Mouse (Mus musculus) E14TG2a.4 (cell line): Measurements from ENCODE around the gene Ndufb6.

Experiments
- CTCF ChIP-seq: conservative IDR thresholded peaks from 2 replicates; pipeline ENCODE4 v1.5.1; 2014; ENCODE audit warnings: low read length
- NANOG ChIP-seq: IDR thresholded peaks from 2 replicates; pipeline ENCODE4 v1.6.1; 2014; ENCODE audit warnings: borderline replicate concordance, low read length, mixed read lengths

DNA sequence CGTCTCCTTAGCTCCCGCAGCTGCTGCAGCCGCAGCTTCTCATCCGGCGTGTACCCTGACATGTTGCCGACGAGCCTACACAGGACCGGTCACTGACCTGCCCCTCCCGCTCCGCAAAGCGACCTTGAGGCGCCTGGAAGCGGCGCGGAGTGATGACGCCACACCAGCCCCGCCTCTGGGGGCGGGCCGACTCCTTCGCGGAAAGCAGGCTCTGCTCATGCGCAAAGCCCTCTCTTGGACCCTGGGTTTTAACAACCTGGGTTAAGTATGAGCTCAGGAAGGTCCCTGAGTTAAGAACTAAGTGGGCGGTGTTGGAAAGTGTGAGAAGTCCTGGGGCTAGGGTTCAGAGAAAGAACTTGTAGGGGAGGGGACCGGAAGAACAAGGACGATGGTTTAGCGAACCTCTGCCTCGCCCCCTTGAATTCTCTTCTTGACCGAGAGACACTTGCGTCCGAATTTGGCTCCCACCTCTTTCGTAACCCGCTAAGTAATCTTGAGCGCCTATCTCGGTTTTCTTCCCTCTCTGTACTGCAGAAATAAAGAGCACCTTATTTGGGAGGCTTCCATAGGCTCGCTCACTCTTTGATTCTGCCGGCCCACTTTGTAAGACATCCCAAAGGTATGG, at the start of gene Ndufb6:
- TF ChIP-seq CTCF (no peak), NANOG (no peak)
